Mouse (Mus musculus) Muller cell, postnatal 12 days (primary cell): ENCODE data around the gene Meltf.

Source experiments
- DNase-seq: peaks from one replicate; pipeline ENCODE4 v3.0.0-alpha.2; 2015; ENCODE audit errors: inconsistent ontology term

Gene Meltf

DNA sequence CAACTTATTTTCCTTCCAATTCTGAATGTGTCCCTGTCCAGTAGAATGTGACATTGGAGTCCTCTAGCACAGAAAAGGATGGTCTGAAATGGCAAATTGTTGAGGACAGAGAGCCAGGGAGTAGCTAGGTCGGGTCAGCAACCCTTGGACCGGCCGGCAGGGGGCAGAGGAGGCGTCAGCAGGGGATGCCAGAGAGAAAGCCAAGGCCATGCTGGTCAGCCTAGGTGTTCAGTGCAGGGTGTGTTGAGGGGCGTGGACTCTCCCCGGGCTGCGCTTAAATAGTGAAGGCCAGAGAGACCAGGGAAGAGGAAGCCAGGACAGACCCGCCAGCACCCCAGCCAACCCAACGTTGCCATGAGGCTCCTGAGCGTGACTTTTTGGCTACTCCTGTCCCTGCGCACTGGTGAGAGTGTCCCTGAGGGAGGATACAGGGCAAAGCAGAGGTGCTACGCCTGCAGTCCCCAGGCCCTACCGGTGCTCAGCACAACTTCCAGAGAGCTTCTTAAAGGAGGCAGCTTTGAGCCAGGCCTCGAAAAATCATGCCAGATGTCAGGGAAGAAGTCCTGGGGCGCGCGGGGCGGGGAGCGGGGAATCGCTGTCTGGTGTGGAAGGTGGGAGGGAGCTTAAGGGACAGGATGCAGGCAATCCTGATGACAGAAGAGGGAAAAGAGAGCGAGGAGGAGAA, at the start of gene Meltf:
Gene Meltf (plus strand): TSS at position 238 of the 685 bp plus-strand sequence.
- DNase-seq, result peak; percentile 74

DNA sequence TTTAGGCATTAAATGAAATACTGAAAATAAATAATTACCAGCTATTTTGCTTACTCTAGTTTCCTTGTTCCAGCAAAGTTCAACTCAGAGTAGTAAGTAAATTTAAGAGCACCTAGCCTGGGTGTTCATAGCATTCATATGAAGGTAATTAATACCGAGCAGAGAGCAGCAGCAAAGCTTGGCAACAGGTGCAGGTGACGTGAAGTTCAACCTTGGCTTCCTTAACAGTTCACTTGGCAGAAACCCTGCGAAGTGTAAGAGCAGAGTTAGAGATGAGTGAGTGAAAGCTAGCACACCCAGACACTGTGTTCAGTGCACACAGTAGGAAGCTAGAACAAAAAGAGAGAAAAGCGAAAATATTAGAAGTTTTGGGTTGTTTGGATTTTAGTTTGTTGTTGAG, 47.9 kb upstream of the Meltf start:
- no peak for DNase-seq

DNA sequence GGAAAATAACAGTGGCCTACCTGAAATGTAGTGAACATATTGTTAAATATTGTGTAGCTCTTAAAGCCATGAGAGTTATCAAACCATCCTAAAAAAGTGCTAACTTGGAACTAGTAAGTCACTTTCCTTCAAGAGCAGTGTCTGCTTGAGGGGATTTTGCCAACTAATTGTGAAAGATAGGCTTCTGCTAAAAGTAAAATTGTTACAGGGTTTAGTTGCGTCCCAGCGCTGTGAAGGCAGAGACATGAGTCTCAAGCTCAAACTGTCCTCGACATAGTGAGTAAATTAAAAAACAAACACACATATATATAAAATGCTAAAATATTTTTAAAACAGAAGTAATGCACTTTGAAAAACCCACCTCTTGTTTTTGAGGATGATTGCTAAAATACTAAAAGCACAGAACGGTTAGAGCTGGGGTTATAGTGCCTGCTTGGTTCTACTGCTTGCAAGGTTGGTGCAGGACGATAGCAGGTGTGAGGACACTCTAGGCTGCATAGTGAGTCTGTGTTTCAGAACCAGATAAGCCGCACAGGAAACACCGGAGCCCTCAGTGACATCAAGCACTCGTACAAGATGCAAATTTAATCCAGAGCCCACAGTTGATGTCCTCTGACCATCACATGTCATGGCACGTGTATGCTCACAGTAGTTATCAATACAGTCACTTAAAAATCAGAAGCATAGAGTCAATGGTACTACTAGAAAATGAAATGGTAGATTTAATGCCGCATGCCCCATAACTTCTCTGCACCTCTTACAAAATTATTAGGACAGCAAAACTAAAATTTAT, 45.8 kb upstream of the Meltf start:
- no peak for DNase-seq

DNA sequence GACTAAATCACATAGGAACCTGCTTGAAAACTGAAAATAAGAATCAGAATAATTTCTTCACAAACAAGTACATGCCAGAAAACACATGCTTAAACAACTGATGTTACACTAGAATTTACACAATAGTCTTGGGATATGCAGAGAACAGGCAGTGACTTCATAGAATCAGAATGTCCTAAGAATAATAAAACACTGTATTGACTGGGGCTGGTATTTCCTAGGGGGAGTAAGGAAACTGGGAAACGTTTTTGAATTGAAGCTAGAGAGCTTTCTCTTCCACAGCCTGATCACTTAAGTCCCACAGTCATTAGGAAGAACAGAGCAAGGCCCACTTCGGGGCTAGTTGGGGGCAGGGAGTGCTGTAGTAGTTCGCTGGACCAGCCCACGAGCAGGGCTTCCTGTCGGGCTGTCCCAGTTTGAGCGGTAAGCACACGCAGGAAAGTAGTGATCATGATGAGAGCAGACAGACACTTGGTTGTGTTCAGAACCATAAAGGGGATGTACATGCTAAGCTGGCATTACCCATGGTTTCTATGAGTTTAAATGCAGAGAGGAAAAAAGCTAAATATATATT, 44.5 kb upstream of the Meltf start:
- peak; percentile 72 for DNase-seq

DNA sequence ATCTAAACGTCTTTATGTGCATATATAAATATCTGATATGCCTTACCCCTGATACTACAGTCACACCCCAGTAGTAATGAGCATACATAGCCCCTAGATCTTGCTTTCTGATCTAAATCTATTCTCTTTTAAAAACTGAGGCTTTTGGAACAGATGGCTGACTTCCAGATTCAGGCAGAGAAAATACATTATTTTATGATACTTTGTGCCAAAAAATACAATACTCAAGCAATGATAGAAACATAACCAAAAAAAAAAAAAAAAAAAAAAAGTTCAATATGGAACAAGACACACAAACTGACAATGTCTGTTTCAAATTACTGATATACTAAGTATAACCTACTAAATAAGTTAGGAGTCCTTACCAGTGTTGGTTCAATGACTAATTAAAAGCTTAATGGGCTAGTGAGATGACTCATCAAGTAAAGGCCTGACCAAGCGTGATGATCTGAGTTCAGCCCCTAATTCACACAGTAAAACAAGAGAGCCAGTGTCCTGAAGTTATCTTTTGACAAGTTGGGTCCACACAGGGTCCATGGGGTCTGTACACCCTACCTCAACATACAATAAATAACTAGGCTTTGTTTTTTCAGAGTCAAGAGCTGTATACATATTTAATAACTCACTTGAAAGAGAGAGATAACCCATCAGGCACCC, 43.8 kb upstream of the Meltf start:
- DNase-seq, result peak; percentile 87

DNA sequence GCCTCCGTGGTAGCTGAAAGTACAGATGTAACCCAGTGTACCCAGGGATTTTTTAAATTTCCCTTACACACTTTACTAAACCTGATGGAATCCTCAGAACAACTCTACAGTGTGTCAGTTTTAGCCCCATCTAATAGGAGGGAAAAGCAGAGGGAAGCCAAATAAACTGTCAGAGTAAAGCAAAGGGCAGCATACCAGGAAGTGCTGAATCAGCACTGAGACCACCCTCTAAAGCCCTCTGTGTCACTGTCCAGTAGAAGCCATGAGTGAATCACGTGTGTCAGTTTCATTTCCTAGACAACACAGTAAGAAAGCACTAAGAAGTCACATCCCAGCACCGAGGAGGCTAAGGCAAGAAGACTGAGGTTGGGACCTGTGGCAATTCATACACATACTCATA, 41.2 kb upstream of the Meltf start:
- no peak for DNase-seq

DNA sequence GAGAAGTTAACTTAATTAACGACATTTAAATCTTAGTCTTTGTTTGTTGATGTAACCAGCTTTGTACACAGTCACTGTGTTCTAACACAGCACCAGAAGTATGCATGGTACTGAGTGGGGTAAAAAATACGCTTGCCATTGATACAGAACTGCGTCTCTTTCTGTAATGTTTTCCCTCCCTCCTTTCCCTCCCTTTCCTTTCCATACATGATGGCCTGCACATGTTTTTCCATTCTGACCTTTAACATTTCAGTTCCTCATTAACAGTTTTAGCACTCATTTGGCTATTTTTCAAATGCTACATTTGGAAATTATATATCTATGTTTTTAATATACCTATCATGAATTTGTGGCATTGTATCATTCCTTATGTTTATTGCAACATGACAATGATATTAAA, 34.4 kb upstream of the Meltf start:
- no peak for DNase-seq

DNA sequence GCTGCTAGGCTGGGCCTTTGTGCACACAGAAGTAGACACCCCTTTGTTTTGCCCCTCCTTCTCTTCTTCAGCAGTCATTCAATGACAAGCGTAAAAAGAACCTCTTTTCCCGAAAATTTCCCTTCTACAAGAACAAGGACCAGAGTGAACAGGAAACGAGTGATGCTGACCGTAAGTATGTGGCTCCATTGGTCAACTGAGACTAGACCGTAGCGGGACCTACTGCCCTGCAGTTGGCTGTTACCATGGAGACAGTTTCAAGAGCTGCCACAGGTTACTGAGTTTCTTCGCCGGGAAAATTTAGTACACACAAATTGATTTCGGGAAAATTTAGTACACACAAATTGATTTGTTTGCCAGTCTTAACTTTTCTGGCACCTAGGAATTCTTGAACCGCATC, 31.8 kb upstream of the Meltf start:
- no peak for DNase-seq

DNA sequence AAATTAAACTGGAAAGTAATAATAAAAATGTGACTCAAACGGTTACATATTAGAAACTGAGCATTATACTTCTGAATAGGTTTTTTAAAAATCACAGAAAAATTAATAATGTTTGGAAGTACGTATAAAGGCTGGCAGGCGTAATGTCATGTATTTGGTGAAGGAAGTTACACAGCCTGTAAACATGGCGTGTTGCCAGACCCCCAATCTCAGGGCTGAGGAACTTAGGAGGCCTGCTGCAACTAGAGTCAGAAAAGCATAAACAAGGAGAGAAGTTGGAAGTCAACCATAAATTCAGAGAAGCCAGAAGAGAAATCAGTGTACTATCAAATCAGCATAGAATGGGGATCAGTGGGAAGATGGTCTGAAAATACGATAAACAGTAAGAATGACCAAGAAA, 14.7 kb upstream of the Meltf start:
- no peak for DNase-seq

DNA sequence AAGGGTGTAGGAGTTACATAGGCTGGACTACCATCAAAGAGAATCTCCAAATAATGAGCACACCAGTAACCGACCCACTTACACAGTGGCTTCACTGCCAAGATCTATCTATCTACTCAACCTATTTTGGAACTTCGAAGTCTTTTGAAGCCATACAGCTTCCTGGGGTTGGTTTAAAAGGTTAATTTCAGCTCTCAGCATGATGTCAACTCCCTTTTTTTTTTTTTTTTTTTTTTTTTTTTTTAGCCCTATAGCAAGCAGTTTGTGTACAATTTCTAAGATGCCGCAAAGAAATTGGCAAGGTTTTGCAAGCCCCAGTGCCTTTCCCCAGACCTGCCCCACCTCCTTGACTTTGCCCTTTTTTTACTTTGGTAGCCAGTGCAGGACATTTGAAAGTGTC, 13.4 kb upstream of the Meltf start:
- no peak for DNase-seq

DNA sequence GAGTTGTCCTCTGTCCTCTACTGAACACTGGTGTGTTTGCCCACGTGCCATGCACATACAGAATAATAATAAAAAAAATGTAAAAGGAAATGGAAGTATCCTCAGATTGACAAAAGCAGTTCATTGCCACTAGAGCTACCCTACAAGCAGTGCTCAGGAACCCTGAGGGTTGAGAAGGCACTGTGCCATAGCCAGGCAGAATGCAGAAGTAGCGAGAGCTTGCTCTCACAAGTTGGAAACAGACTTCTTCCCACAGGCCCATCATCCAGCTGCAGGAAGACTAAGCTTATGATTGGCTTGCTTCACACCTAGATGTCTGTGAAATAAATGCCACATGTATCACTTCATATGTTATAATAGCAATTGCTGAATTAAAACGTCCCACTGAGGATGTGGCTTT, 11.7 kb upstream of the Meltf start:
- no peak for DNase-seq

DNA sequence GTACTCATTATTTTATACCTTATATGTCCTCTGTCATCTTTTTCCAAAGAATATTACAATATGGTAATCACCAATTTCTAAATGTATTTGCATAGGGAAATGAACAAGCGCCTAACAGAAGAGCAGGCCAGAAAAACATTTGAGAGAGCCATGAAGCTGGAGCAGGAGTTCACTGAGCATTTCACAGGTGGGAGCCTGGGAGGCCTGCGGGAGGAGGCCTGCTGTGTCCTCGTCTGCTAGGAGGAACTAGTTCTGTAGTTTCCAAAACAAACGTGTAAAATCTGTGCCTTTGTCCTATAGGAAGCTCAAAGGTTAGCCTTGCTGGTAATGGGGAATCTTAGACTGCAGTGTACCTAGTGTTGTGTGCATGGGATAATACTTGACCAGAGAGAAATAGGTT, 10.9 kb upstream of the Meltf start:
- no peak for DNase-seq

DNA sequence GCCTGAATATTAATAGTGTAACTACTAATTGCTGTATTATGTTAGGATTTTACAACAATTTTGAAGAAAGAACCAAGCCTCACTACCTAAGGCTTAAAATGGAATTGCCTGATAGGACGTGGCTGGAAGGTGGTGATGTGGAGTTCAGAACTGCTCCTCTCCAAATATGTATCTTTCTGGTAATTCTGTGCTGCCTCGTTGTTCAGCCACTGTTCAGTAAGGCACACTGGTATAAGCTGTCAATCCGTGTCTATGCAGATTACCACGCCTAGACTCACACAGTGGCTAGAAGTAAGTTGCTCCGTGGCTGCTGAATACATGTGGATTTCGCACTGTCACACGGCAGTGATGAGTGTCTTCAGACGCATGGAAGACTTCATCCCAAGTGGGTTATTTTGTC, 4.9 kb upstream of the Meltf start:
- no peak for DNase-seq

DNA sequence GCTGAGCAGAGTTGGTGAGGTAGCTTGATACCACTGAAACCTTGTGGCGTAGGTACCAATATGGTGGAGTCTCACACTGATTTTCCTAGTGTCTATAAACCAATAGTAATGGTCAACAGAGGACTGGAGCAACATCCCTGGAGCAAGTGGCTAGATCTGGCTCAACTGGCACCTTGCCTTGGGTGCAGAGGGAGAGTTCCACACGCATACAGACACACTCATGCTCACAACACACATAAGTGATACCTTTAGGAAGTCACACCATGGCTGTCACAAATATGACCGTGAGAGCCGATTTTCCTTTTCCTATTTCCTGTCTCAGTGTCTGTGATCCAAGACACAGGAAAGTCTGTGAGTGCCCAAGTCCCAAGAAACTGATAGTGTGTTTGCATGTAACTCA, 3.2 kb upstream of the Meltf start:
- DNase-seq, result no peak

DNA sequence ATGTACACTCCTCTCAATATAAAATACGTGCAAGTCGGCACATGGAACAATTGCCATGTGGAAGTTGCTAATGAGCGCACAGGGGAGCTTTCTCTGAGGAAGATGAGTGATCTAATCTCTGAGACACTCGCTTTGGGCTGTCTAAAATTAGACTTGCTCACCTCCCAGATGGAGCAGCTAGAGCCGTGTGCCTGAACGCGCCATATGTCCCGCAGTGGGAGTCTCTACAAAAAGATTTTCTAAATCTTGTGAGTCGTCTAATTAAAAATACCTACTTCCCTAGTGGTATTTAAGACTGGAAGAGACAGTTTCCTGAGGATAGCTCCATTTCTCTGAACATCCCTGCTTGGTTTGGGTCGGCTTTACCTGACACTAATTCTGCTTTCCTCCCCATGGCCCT, 2.2 kb upstream of the Meltf start:
- DNase-seq, result no peak

DNA sequence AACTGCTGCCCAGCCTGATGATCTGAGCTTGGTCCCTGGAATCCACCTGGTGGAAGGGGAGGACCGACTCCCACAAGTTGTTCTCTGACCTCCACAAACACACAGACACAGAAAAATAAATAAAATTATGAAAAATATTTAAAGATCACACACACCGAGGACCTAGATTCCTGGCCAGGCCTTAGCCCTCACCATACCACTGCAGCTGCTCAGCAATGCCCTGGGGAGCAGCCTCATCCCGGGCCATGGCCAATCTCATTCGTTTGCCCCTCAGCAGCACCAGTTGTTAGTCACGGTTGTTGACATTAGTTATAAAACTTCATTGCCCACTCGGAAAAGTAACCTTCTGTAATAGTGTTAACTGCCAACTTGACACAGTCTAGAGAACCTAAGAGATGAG, 558 bp upstream of the Meltf start:
- no peak for DNase-seq

DNA sequence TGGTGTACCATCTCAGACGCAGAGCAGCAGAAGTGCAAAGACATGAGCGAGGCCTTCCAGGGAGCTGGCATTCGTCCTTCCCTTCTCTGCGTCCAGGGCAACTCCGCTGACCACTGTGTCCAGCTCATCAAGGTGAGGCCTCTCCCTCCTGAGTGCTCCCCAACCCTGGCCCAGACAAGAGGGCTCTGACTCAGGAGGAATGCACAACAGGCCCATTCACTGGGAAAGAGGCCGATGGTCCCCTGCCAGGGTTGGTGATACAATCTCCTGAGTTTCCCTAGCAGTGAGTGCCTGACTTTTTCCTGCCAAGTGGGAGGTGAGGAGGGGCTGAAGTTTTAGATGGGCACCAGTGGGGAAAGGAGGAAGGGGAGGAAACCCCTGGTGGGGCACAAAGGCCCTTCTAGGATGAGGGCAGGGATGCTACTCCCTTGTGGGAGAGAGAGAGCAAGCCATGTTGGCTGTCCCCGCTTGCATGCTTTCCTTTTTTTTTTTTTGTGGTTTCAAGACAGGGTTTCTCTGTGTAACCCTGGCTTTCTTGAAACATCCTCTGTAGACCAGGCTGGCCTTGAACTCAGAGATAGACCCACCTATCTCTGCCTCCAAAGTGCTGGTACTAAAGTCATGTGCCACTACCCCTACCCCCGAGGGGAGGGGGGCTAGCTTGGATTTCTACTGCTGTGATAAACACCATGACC, 1.7 kb downstream of the Meltf start:
- peak; percentile 77 for DNase-seq

DNA sequence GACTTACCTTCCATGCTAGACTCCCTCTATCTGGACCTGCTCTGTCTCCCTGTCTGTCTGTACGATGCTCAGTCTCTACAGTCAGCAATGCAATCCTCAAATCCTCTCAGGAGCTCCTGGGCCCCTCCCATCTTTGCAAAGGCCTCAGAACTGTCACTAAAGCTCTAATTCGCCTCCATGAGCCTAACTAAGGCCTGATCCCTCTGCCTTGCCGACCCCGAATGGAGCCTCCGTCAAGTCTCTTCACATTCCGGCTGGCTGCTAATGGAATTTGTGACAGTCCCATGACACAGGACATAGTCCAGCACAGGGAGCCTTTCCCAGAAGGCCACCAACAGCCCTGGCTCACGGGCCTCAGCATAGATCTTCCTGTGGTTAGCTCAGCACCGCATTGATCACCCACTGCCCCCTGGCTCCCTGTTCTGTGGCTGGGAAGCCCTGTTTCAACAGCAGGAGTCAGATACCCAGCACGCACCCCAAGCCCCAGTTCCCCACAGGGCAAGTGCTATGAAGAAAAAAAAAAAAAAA, 3.8 kb downstream of the Meltf start:
- peak; percentile 42 for DNase-seq

DNA sequence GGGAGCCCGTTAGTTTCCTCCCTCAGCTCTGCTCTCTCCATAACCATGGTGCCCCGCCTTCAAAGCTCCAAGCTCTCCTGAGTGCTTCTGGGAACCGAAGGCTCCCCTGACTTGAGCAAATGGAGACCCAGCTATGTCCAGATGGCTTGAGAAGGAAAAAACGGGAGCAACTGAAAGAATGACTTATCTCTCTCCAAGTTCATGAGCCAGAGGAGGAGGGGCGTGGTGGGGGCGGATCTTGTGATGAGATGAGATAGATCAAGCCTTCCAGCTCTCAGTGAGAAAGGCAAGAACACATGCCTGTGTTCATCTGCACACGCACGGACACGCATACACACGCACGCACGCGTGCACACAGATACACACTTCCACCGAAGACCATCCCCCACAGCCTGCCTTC, 4.7 kb downstream of the Meltf start:
- DNase-seq, result peak; percentile 43

DNA sequence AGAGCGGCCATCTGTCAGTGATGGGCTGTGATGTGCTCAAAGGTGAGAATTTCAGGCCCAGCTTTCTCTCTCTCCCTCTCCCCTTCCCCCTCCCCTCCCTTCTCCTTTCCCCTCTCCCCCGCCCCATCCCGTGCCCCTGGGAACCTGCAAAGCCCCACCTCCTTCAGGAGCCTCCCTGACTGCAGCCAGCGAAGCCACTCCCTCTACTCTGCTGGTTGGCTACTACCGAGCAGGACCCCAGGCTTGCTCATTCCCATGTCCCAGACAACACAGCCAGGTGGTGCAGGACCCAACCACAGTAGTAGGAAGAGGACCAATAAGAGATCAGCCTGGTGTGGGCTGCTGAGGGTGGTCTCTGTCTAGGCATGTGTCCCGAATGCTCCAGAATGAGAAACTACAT, 5.3 kb downstream of the Meltf start:
- DNase-seq, result no peak

DNA sequence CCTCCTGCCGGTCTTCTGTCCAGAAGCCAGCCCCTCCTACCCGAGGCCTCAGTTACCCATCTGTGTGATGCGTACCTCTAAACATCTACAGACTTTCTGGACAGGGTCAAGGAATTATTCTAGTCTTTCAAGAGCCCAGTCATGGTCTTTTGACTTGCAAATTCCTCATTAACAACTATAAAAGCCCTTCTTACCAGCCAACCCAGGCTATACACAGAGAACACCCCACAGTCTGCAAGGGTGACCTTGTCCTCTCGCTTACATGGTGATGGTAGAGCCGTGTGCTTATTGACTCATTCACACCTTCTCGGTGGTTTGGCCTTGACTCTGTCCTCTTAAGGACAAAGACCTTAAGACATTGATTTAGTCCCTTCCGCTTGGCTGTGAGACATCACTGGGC, 12.3 kb downstream of the Meltf start:
- DNase-seq, result no peak
